Mouse (Mus musculus) ES-CJ7 (cell line): Measurements from ENCODE around the gene Mettl27.
"Not testable (repeated sequence)": the region's sequence is repeated elsewhere in the genome, so short reads cannot be mapped to it uniquely, and the experiment has no call there.

Source experiments
- DNase-seq: peaks from one replicate; pipeline ENCODE4 v3.0.0; 2011; ENCODE audit warnings: low read depth, low spot score

Gene Mettl27

GRCm38 (mm10) chr5:134920106-134920687 lies 12.0 kb upstream of the Mettl27 start:
- DNase-seq = no peak

GRCm38 (mm10) chr5:134921106-134921505 lies 11.1 kb upstream of the Mettl27 start:
- no peak for DNase-seq

GRCm38 (mm10) chr5:134923141-134923540 lies 9.0 kb upstream of the Mettl27 start:
- no peak for DNase-seq

GRCm38 (mm10) chr5:134926726-134927125 lies 5.4 kb upstream of the Mettl27 start:
- DNase-seq = peak; percentile 85

GRCm38 (mm10) chr5:134929988-134930387 lies 2.2 kb upstream of the Mettl27 start:
- no peak for DNase-seq

- DNase-seq = peak; percentile 95
Observed at GRCm38 (mm10) chr5:134932903-134933276, 722 bp downstream of the Mettl27 start.

- no peak for DNase-seq
Observed at GRCm38 (mm10) chr5:134933281-134933680, 1.1 kb downstream of the Mettl27 start.

- peak; percentile 57 for DNase-seq
Observed at GRCm38 (mm10) chr5:134933686-134934085, 1.5 kb downstream of the Mettl27 start.

GRCm38 (mm10) chr5:134934666-134935065 lies 2.5 kb downstream of the Mettl27 start:
- no peak for DNase-seq

- DNase-seq = no peak
Observed at GRCm38 (mm10) chr5:134936051-134936450, 3.9 kb downstream of the Mettl27 start.

- DNase-seq = no peak
Observed at GRCm38 (mm10) chr5:134936626-134937185, 4.5 kb downstream of the Mettl27 start.

- no peak for DNase-seq
Observed at GRCm38 (mm10) chr5:134939069-134939468, 6.9 kb downstream of the Mettl27 start.

- not testable (repeated sequence) for DNase-seq
Observed at GRCm38 (mm10) chr5:134939554-134939953, 7.4 kb downstream of the Mettl27 start.

GRCm38 (mm10) chr5:134941472-134942209 lies 9.5 kb downstream of the Mettl27 start:
- peak; percentile 99 for DNase-seq

GRCm38 (mm10) chr5:134942740-134943139 lies 10.6 kb downstream of the Mettl27 start:
- peak; percentile 93 for DNase-seq

- peak; percentile 65 for DNase-seq
Observed at GRCm38 (mm10) chr5:134944179-134944578, 12.0 kb downstream of the Mettl27 start.

- DNase-seq = peak; percentile 95
Observed at GRCm38 (mm10) chr5:134945266-134945959, 13.2 kb downstream of the Mettl27 start.

- DNase-seq = no peak
Observed at GRCm38 (mm10) chr5:134946063-134946856, 14.1 kb downstream of the Mettl27 start.

GRCm38 (mm10) chr5:134946857-134947255 lies 14.7 kb downstream of the Mettl27 start, which contains the start of gene Cldn4:
Gene Cldn4 (minus strand): TSS chr5:134946934.
- peak; percentile 75 for DNase-seq

GRCm38 (mm10) chr5:134947420-134948084 lies 15.4 kb downstream of the Mettl27 start:
- DNase-seq = no peak

- no peak for DNase-seq
Observed at GRCm38 (mm10) chr5:134948085-134948439, 15.9 kb downstream of the Mettl27 start.
